Mouse (Mus musculus): ENCODE measurements around the gene Rnf135.

DNA sequence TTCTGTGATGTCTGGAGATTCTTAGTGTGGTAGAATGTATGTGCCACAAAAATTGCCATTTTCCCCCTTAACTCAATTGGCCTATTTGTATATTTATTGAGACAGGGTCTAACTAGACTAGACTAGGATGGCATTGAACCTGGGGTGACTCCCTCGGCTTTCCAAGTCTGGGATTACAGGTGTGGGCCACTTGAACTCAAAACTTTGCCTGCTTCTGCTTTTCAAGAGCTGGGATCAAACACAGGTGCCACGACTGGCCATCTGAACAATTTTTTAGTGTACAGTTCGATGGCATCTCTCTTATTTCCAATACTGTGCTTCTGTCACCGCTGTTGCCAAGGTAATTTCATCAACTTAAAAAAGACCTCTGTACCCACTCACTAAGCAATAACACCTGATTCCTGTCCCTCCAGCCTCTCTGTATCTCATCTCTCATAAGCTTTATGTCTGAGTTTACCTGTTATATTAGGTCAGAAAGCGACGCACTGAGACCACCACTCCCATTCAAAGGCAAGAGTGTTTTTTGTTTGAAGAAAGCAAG, 950 bp downstream of the Rnf135 start:
- TF ChIP-seq POLR2A (IDR thresholded peaks at IDR 0.05; ENCODE audit: borderline replicate concordance, insufficient read depth, low read length) (no peak), CTCF (IDR thresholded peaks at IDR 0.05; ENCODE audit: borderline replicate concordance, insufficient read depth, low read depth, low read length) (no peak)
